Mouse (Mus musculus): Measurements from ENCODE around the gene 4921504E06Rik. TPM values are rescaled to one million over a fixed set of nuclear protein-coding genes. Genes with fewer than 3 reads are reported as not detected.

The 4921504E06Rik gene
- not detected for polyA plus RNA-seq (2021)

DNA sequence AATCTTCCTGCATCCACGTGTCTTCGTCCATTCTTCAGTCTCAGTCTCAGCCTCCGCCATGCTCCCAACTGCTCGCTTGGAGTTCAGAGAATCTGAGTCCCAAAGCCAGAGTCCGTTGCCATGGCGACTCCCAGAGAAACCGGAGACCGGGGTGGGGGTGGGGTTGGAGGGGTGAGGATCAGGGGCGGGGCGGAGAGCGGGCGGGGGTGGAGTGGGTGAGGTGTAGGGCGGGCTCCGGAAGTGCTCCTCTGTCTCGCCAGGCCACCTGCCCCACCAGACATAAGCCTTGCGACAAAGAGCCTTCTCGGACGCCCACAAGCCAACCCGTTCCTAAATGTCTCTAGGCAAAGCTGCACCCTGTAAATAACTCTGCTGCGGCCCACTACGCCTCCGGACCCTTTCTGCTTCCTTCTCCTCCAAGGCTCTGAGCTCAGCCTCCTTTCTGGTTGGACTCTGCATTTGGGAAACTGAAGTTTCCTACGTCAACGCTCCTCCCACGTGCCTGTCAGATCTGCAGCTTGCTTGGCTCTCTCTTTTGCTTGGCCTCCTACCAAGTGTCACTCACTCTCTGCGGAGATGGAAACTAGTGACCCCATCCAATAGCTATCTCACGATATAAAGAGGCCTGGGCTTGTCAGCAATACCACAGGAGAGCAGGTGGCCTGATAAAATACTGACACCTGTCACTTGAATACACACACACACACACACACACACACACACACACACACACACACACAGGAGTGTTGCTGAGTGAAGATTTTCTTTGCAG, at the start of gene 4921504E06Rik:
Gene 4921504E06Rik (minus strand): TSS at position 94 of the 772 bp plus-strand sequence.
- in situ Hi-C loops (cut with MboI; ENCODE audit: low pct_unique_long_range_greater_than_20kb): no loop called here
- ATAC-seq (no peak), DNase-seq (ENCODE audit: low read depth, low spot score) (no peak)
- TF ChIP-seq CTCF (IDR thresholded peaks at IDR 0.05): no peak
- no peaks in the 10 kb centered on the region for H3K27me3 ChIP-seq
- ChIA-PET CTCF (interaction anchor here (1.0 kb wide), 1 partner anchor 10 kb away, joined by 3 read pairs; no protein-coding TSS in a partner anchor), POLR2A (interaction anchor here (0.7 to 0.8 kb wide), 2 partner anchors 191 to 1500 kb away, joined by 3 to 5 read pairs; no protein-coding TSS in a partner anchor)

DNA sequence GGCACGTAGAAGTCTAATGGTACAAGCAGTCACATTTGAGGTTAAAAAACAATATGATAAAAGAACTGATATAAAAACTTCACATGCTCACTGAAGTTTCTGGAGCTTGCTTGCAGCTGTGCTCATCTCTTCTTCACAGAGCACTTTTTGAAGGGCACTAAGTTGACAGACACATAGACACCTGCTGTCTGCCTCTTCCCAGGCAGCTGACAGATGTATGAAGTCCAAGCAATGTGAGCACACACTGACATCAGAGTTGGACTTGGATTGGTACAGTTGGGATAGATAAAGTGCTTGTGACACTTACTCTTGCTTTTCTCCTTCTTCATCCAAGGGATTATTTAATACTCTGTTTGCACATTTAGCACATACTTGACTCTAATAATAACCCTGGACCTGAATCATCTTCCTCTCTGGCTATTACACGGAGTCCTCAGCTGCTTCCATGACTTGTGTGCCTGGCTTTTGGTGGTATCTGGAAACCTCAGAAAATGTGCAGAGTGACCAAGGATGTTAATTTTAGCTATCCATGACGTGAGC, 47.7 kb upstream of the 4921504E06Rik start:
- in situ Hi-C loops (cut with MboI; ENCODE audit: low pct_unique_long_range_greater_than_20kb): no loop called here
- CTCF ChIA-PET: no interaction called here
- DNase-seq (ENCODE audit: low read depth, low spot score) (no peak), ATAC-seq (no peak)
- no peak for TF ChIP-seq CTCF (IDR thresholded peaks at IDR 0.05)
- no peaks in the 10 kb centered on the region for H3K27me3 ChIP-seq
- POLR2A ChIA-PET: no interaction called here

DNA sequence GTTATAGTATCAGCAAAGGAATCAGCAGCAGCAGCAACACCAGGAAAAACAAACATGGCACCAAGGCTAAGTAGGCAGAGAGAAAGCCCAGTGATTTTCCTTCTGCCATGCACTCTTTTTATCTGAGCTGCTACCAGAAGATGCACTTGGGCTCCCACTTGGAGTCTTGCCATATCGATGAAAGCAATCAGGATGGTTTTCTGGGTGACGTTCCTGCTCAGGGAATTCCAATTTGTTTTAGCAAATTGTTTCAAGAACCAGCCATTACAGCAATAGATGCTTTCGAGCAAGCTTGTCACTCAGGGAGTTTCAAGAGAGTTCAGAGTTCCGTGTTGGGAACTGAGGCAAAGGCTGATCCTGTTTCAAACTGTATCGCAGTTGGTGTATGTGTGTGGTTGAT, 47.1 kb upstream of the 4921504E06Rik start:
- POLR2A ChIA-PET: no interaction called here
- ATAC-seq: no peak
- CTCF ChIA-PET: no interaction called here
- DNase-seq (ENCODE audit: low read depth, low spot score): no peak
- in situ Hi-C loops (cut with MboI; ENCODE audit: low pct_unique_long_range_greater_than_20kb): no loop called here
- no peak for TF ChIP-seq CTCF (IDR thresholded peaks at IDR 0.05)
- H3K27me3 ChIP-seq: no peaks in the 10 kb centered on the region

DNA sequence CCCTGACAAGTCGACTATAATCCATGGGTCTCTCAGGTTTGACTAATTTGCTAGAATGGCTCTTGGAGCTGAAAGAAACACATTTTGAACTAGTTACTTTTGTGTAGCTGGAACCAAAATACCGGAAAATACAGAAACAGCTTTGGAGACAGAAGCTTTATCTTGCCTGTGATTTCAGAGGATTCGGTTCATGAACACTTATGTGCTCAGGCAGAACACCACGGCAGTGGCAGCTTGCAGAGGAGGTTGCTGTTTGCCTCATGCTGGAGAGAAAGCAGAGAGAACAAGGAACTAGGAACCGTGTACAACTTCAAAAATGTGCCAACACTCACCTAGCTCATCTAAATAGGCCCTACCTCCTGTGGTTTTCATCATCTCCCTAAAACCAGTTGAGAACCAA, 46.1 kb upstream of the 4921504E06Rik start:
- in situ Hi-C loops (cut with MboI; ENCODE audit: low pct_unique_long_range_greater_than_20kb): no loop called here
- POLR2A ChIA-PET: no interaction called here
- DNase-seq (ENCODE audit: low read depth, low spot score) (no peak), ATAC-seq (no peak)
- no peak for TF ChIP-seq CTCF (IDR thresholded peaks at IDR 0.05)
- no peaks in the 10 kb centered on the region for H3K27me3 ChIP-seq
- CTCF ChIA-PET: no interaction called here

DNA sequence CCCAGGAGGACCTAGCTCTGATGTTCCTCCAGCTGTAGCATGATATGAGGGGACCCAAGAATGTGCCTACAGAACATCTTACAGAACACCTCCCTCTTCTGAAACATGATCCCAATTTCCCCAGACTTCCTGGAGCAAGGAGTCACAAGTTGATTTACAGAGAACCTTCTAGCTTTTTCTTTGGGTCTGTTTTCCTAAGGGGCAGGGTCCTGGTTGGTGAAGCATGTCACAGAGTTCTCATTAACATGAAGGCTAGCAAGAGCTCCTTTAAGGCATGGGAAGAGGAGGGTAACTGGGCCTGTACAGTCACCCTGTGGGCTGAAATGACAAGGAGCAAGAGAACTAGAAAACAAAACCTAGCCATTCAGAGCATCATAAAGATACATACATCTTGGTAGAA, 43.3 kb upstream of the 4921504E06Rik start:
- TF ChIP-seq CTCF (IDR thresholded peaks at IDR 0.05): no peak
- POLR2A ChIA-PET: no interaction called here
- CTCF ChIA-PET: interaction anchor here (0.8 kb wide), 1 partner anchor 21 kb away, joined by 3 read pairs; no protein-coding TSS in a partner anchor
- DNase-seq (ENCODE audit: low read depth, low spot score) (no peak), ATAC-seq (no peak)
- H3K27me3 ChIP-seq: no peaks in the 10 kb centered on the region
- in situ Hi-C loops (cut with MboI; ENCODE audit: low pct_unique_long_range_greater_than_20kb): no loop called here

DNA sequence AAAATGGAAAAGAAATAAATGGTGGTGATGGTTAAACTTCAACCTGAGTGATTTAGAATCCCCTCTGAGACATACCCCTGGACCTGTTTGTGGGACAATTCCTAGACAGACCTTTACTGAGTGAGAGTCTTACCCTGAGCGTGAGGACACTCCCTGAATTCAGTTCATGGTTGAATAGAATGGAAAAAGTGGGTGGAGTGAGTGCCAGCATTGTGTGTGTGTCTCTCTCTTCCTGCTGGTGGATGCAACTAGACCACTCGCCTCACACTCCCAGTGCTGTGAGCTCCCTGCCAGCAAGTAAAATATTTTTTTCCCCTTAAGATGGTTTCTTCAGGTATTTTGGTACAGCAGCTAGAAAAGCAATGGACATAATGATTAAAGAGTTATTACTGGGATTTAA, 42.7 kb upstream of the 4921504E06Rik start:
- in situ Hi-C loops (cut with MboI; ENCODE audit: low pct_unique_long_range_greater_than_20kb): no loop called here
- TF ChIP-seq CTCF (IDR thresholded peaks at IDR 0.05): no peak
- CTCF ChIA-PET: interaction anchor here (0.8 kb wide), 1 partner anchor 20 kb away, joined by 3 read pairs; no protein-coding TSS in a partner anchor
- POLR2A ChIA-PET: no interaction called here
- no peaks in the 10 kb centered on the region for H3K27me3 ChIP-seq
- no peak for ATAC-seq
- no peak for DNase-seq (ENCODE audit: low read depth, low spot score)

DNA sequence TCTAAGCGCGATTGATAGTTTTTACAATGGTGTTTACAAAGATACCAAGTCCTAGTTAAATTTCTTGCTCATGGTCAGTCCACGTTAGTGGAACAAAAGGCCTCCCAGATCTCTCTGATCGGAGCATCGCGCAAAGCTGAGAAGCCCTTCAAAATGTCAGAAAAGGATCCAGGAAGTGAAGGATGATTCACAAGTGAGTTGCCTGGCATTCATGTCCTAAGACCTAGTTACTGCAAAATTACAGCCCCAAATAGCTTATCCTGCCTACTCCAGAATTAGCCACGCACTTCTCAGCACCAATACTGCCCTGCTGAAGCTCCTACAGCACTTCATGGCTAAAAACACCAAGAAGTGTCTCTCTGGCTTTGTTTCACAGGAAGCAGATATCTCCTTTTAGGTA, 41.1 kb upstream of the 4921504E06Rik start:
- no peak for TF ChIP-seq CTCF (IDR thresholded peaks at IDR 0.05)
- ATAC-seq (no peak), DNase-seq (ENCODE audit: low read depth, low spot score) (no peak)
- POLR2A ChIA-PET: no interaction called here
- CTCF ChIA-PET: interaction anchor here (1.5 kb wide), 1 partner anchor 34 kb away, joined by 3 read pairs; no protein-coding TSS in a partner anchor
- in situ Hi-C loops (cut with MboI; ENCODE audit: low pct_unique_long_range_greater_than_20kb): no loop called here
- H3K27me3 ChIP-seq: no peaks in the 10 kb centered on the region

DNA sequence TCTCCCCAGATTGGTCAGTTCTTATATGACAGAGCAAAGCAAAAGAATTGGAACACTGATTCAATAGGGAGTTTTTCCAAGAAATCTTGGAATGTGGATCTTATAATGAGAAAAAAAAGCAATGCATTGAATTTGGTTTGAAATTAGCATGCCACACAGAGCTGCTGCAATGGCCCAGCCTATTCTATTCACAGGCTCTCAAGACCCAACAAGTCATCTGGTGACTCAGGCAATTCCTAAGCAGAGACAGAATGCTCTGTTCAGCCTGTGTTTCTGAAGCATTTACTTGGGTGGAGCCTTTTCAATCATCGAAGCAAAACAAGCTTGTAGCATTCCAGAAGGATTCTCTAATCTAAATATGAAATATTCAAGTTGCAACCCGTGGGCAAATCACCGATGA, 26.1 kb upstream of the 4921504E06Rik start:
- CTCF ChIA-PET: no interaction called here
- no peak for TF ChIP-seq CTCF (IDR thresholded peaks at IDR 0.05)
- in situ Hi-C loops (cut with MboI; ENCODE audit: low pct_unique_long_range_greater_than_20kb): no loop called here
- no peaks in the 10 kb centered on the region for H3K27me3 ChIP-seq
- DNase-seq (ENCODE audit: low read depth, low spot score): no peak
- no peak for ATAC-seq
- POLR2A ChIA-PET: no interaction called here

DNA sequence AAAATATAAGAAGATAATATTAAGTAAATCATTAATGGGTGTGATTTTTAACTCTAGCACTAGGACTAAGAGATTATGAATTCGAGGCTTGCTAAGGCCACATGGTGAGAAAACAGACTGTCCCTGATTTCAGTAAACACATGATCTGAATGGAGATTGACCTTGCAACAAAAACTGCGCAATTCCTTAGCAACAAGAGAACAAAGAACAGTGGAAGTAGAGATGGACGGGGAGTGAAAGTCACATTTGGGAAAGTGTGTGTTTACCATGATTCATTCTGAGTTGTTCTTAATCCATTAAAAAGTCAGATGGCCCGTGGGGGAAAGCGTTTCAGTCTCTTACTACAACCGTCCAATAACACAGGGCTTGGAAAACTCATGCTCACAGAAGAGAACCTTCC, 25.5 kb upstream of the 4921504E06Rik start:
- DNase-seq (ENCODE audit: low read depth, low spot score): no peak
- H3K27me3 ChIP-seq: no peaks in the 10 kb centered on the region
- no peak for ATAC-seq
- CTCF ChIA-PET: interaction anchor here (2.4 kb wide), 1 partner anchor 10 kb away, joined by 5 read pairs; no protein-coding TSS in a partner anchor
- no peak for TF ChIP-seq CTCF (IDR thresholded peaks at IDR 0.05)
- in situ Hi-C loops (cut with MboI; ENCODE audit: low pct_unique_long_range_greater_than_20kb): no loop called here
- POLR2A ChIA-PET: no interaction called here

DNA sequence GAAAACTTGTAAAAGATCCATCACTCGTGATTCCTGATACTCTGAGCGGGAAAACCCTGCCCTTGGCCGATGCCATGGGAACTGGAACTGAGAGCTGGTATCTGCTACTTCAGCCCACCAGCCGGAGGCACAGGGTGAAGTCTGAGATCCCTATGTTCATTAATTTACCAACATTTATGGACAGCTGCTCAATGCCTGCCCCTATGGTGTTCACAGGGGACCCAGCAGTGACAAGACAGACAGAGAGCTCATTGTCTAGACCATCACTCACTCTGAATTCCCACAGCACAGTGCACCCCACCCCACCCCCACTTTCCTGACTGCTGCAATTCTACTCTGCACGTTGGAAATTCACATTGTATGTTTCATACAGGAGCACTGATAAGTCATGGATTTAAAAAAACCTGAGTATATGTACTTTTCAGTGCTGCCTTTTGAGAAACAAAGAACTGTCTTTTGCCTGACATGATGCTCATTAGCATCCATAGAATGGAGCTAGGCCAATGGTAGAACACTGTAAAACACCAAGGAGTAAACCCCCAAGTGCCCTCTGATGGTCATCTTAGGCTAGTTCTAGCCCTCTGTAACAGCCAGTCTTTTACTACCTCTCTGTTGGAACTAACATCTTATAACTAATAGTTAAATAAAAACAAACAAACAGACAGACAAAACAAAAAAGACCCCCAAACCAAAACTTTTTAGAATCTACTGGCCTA, 8.6 kb upstream of the 4921504E06Rik start:
- TF ChIP-seq CTCF (IDR thresholded peaks at IDR 0.05): no peak
- ChIA-PET CTCF (interaction anchor here (2.6 kb wide), 1 partner anchor 11 kb away, joined by 7 read pairs; no protein-coding TSS in a partner anchor), POLR2A (no interaction called here)
- in situ Hi-C loops (cut with MboI; ENCODE audit: low pct_unique_long_range_greater_than_20kb): no loop called here
- DNase-seq (ENCODE audit: low read depth, low spot score) (no peak), ATAC-seq (no peak)
- H3K27me3 ChIP-seq: peaks cover 3% of the 10 kb centered on the region

DNA sequence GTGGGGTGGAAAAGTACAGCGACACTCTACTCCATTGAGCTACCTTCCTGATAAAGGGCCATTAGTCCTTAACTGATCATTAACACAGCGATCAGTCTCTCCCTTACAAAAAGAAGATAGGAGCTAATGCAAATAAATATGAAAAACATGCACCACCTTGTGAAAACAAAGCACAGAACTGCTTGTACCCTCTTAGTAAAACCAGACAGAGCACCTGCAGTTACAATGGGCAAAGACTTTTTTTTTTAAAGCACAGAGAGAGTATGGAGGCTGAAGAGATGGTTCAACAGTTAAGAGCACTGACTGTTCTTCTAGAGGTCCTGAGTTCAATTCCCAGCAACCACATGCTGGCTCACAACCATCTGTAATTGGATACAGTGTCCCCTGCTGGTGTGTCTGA, 6.9 kb upstream of the 4921504E06Rik start:
- ChIA-PET CTCF (interaction anchor here (1.2 kb wide), 1 partner anchor 34 kb away, joined by 3 read pairs; no protein-coding TSS in a partner anchor), POLR2A (no interaction called here)
- no peak for TF ChIP-seq CTCF (IDR thresholded peaks at IDR 0.05)
- in situ Hi-C loops (cut with MboI; ENCODE audit: low pct_unique_long_range_greater_than_20kb): no loop called here
- ATAC-seq: no peak
- DNase-seq (ENCODE audit: low read depth, low spot score): no peak
- H3K27me3 ChIP-seq: peaks cover 3% of the 10 kb centered on the region
